Mouse (Mus musculus): ENCODE measurements around the gene Zranb3. TPM values are rescaled to one million over a fixed set of nuclear protein-coding genes. Genes with fewer than 3 reads are reported as not detected.
"Not testable (repeated sequence)": the region's sequence is repeated elsewhere in the genome, so short reads cannot be mapped to it uniquely, and the experiment has no call there.

Gene Zranb3
- polyA plus RNA-seq, 1 experiment from 2014 or later, result 14.0 TPM

DNA sequence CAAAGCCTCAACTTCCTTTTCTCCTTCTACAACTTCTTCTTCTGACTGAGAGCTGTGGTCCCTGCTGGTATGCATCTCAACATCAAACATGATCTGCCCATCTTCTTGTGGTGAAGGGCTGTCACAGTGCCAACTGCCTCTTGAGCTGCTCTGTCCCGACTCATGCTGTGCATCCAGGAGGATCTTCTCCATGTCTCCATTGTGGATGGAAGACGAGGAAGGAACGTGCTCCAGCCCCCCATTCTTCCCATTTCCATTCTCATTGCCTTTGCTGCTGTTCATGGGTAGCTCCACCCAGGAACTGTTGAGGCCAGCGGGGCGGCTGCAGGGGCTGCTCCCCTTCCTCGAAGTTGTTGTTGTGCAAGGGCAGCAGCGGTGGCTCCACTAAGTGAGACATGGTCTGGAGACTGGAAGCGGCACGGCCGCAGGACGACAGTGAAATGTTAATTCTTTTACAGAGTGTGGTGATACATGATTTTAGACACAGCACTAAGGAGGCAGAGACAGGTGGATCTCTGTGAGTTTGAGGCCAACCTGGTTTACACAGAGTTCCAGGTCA lies 96.7 kb downstream of the Zranb3 start:
- H3K9ac ChIP-seq (ENCODE audit: low read length); H3K9me3 ChIP-seq (ENCODE audit: control insufficient read depth, low read length); ATAC-seq (ENCODE audit: low FRiP score); H3K4me3 ChIP-seq (ENCODE audit: low read depth, low read length); DNase-seq (ENCODE audit: low spot score, missing footprints); H3K27ac ChIP-seq (ENCODE audit: low read depth, low read length); H3K27me3 ChIP-seq (ENCODE audit: control insufficient read depth, insufficient read depth, low read length); H3K36me3 ChIP-seq (ENCODE audit: control insufficient read depth, insufficient read depth, low read length); H3K4me2 ChIP-seq; H3K4me1 ChIP-seq (ENCODE audit: control insufficient read depth, insufficient read depth, low read length): not testable (repeated sequence)
- 90% methylated on average over 11 of the region's 11 CpGs for WGBS

DNA sequence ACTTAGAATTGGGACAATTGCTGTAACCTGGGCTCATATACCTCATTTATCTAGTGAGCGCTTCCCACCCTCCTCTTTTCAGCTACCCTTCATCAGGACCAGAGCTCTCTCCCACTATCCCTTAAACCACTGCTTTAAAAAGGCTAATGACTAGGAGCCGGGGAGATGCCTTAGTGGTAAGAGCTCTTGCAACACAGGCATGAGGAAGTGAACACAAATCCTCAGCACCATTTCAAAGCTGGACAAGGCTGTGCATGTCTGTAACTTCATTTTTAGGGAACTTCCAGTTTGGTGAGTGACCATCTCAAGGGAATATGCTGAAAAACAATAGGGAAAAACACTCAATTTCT lies 98.5 kb downstream of the Zranb3 start:
- DNase-seq (ENCODE audit: low spot score, missing footprints) (no peak), ATAC-seq (ENCODE audit: low FRiP score) (no peak)
- Histone ChIP-seq H3K27me3 (ENCODE audit: control insufficient read depth, insufficient read depth, low read length) (no peaks in the 10 kb centered on the region), H3K36me3 (ENCODE audit: control insufficient read depth, insufficient read depth, low read length) (no peaks in the 10 kb centered on the region), H3K9ac (ENCODE audit: low read length) (no peak overlapping the region), H3K4me2 (no peak overlapping the region), H3K27ac (ENCODE audit: low read depth, low read length) (no peak overlapping the region), H3K4me3 (ENCODE audit: low read depth, low read length) (no peak overlapping the region), H3K4me1 (ENCODE audit: control insufficient read depth, insufficient read depth, low read length) (no peaks in the 10 kb centered on the region), H3K9me3 (ENCODE audit: control insufficient read depth, low read length) (no peaks in the 10 kb centered on the region)
- 94% methylated on average over 2 of the region's 2 CpGs for WGBS

DNA sequence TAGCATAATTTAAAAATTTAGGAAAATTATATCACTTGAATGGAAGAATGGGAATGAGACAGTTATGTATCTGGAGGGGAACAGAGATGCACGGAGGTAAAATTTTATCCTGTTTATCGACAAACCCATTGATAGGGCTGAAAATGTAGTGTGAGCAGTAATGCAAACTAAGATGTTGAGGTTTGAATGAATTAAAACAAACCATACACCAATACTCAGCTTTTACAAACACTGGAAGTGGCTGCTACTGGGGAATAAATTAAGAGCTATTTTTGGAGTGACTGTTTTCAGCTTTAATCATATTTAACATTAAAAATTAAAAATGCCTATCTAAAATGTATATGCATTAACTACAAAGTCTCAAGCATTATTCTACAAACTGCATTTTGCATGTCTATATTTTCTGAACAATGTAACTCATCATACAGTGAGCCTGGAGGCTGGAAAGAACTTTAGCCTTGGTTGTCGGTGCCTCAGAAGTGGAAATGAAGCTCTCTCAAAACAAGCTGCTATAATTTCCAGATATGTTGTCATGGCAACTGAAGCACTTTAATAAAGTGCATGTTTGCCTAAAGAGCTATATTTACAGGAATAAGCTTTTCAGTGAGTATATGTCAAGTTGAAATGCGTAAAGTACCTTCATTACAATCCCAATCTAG lies 99.0 kb downstream of the Zranb3 start:
- no peak overlapping the region for H3K27ac ChIP-seq (ENCODE audit: low read depth, low read length)

DNA sequence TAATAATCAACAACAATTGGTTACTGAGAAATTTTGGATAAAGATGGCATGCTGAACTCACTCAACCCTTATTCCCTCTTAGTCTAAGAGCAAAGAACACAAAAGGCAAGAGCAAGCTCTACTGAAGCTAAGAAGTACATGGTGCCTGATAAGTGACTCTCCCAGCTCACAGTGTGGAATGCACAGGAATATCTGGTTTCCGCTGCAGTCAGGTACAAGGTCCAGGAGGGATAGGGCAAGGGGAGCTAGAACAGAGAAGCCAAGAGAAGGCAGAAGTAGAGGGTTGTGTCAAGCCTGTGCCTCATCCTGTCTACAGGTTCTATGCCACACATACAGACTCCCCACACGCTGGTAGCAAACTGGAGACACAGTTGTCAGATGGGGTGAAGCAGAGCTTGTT lies 100.7 kb downstream of the Zranb3 start:
- Histone ChIP-seq H3K4me3 (ENCODE audit: low read depth, low read length) (no peak overlapping the region), H3K9me3 (ENCODE audit: control insufficient read depth, low read length) (no peaks in the 10 kb centered on the region), H3K9ac (ENCODE audit: low read length) (no peak overlapping the region), H3K36me3 (ENCODE audit: control insufficient read depth, insufficient read depth, low read length) (no peaks in the 10 kb centered on the region), H3K4me2 (no peak overlapping the region), H3K27ac (ENCODE audit: low read depth, low read length) (no peak overlapping the region), H3K27me3 (ENCODE audit: control insufficient read depth, insufficient read depth, low read length) (no peaks in the 10 kb centered on the region), H3K4me1 (ENCODE audit: control insufficient read depth, insufficient read depth, low read length) (no peaks in the 10 kb centered on the region)
- WGBS, result 89% methylated on average over 2 of the region's 2 CpGs
- DNase-seq (ENCODE audit: low spot score, missing footprints) (no peak), ATAC-seq (ENCODE audit: low FRiP score) (no peak)

More for the DNA sequence above, 99.0 kb downstream of the Zranb3 start:
- Histone ChIP-seq H3K9ac (ENCODE audit: low read length) (no peak overlapping the region), H3K27me3 (ENCODE audit: control insufficient read depth, insufficient read depth, low read length) (no peaks in the 10 kb centered on the region), H3K4me2 (no peak overlapping the region), H3K36me3 (ENCODE audit: control insufficient read depth, insufficient read depth, low read length) (no peaks in the 10 kb centered on the region), H3K4me3 (ENCODE audit: low read depth, low read length) (no peak overlapping the region), H3K4me1 (ENCODE audit: control insufficient read depth, insufficient read depth, low read length) (no peaks in the 10 kb centered on the region), H3K9me3 (ENCODE audit: control insufficient read depth, low read length) (no peaks in the 10 kb centered on the region)
- no peak for ATAC-seq (ENCODE audit: low FRiP score)
- no peak for DNase-seq (ENCODE audit: low spot score, missing footprints)
- WGBS, result 94% methylated on average over 4 of the region's 4 CpGs

DNA sequence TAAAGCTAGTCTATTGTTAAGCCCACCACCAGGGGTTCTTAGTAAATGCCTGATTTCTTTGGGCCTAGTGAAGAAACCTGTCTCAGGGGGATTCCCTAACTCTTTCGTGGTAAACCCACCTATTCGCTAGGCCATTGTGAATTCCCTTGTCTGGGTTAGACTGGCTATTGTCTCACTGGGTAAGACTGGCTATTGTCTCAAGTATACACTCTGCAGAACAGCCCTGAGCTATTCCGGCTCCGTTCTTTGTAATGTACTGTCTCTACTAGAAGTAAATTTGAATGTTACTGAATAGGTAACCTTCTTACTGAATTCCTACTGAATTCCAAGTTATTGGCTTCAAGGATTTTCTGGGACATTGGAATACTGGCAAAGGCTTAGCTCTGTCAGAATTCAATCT lies 101.9 kb downstream of the Zranb3 start:
- ATAC-seq (ENCODE audit: low FRiP score); H3K27me3 ChIP-seq (ENCODE audit: control insufficient read depth, insufficient read depth, low read length); H3K36me3 ChIP-seq (ENCODE audit: control insufficient read depth, insufficient read depth, low read length); DNase-seq (ENCODE audit: low spot score, missing footprints); H3K9me3 ChIP-seq (ENCODE audit: control insufficient read depth, low read length); H3K4me1 ChIP-seq (ENCODE audit: control insufficient read depth, insufficient read depth, low read length); H3K9ac ChIP-seq (ENCODE audit: low read length); H3K27ac ChIP-seq (ENCODE audit: low read depth, low read length); H3K4me2 ChIP-seq; H3K4me3 ChIP-seq (ENCODE audit: low read depth, low read length): not testable (repeated sequence)
- 87% methylated on average over 4 of the region's 4 CpGs for WGBS

DNA sequence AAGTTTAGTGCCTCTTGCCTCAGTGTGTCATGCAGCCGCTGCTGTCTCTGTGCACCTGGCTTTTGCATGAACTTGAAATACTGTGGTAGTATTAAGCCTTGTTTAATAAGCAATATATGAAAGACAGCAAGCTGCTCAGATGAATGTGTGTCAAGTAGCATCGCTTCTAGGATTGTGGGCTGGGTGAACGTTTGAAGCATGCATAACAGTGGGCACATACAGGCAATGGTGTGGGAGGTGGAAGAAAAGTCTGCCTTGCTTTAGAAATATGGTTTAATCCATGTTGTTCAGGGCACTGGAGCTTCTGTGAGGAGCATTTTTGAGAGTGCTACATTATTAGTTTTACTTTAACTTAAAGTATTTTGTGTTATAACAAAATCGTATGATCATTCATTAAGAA lies 109.0 kb downstream of the Zranb3 start:
- ATAC-seq (ENCODE audit: low FRiP score), result no peak
- Histone ChIP-seq H3K4me1 (ENCODE audit: control insufficient read depth, insufficient read depth, low read length) (no peaks in the 10 kb centered on the region), H3K9ac (ENCODE audit: low read length) (no peak overlapping the region), H3K9me3 (ENCODE audit: control insufficient read depth, low read length) (no peaks in the 10 kb centered on the region), H3K27ac (ENCODE audit: low read depth, low read length) (no peak overlapping the region), H3K4me2 (no peak overlapping the region), H3K4me3 (ENCODE audit: low read depth, low read length) (no peak overlapping the region), H3K27me3 (ENCODE audit: control insufficient read depth, insufficient read depth, low read length) (no peaks in the 10 kb centered on the region), H3K36me3 (ENCODE audit: control insufficient read depth, insufficient read depth, low read length) (no peaks in the 10 kb centered on the region; the same call in 1 of the 2 replicates)
- peak; percentile 4 for DNase-seq (ENCODE audit: low spot score, missing footprints)
- 96% methylated on average over 4 of the region's 4 CpGs for WGBS

DNA sequence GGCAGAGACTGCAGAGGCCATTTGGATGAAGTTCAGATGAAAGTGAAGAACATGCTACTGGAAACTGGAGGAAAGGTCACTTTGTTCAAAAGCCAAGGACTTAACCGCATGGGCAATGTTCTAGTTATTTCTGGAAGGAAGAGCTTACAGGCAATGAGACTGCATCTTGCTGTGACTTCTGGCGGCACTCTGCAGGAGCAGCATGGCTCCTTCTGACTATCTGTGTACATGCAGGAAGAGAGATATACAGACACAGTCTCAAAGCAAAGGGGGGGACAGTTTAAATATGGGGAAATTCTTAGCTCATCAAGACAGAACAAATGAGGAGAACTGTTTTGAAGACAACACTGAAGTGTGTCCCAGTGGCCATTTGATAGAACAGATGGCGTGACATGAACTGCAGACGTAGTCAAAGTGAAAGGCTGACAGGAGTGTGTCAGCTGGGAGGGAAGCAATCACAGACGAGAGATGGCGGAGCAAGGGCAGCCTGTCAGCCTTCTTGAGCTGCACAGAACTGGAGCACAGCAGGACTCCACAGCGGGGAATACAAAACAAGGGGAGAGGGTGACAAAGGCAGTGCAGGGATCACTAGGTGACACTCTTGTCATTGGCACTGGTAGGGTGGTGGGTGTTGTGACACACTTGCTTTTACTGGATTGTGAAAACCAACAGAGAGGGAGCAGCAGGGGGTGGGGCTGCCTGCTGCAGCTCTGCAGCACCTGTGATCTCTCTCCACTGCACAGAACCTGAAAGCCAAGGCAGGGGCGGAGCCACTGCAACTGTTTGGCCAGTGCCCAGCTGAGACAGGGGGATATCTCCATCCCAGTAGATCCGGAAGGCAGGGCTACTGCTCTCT lies 112.7 kb downstream of the Zranb3 start:
- H3K4me3 ChIP-seq (ENCODE audit: low read depth, low read length), result no peak overlapping the region
- no peaks in the 10 kb centered on the region for H3K36me3 ChIP-seq (ENCODE audit: control insufficient read depth, insufficient read depth, low read length)
- no peak overlapping the region for H3K4me2 ChIP-seq
- no peaks in the 10 kb centered on the region for H3K9me3 ChIP-seq (ENCODE audit: control insufficient read depth, low read length)
- ATAC-seq (ENCODE audit: low FRiP score) (peak; percentile 57), DNase-seq (ENCODE audit: low spot score, missing footprints) (peak; percentile 80)
- 47% methylated on average over 9 of the region's 9 CpGs for WGBS
- H3K9ac ChIP-seq (ENCODE audit: low read length), result no peak overlapping the region
- H3K4me1 ChIP-seq (ENCODE audit: control insufficient read depth, insufficient read depth, low read length), result no peaks in the 10 kb centered on the region
- H3K27ac ChIP-seq (ENCODE audit: low read depth, low read length), result no peak overlapping the region
- no peaks in the 10 kb centered on the region for H3K27me3 ChIP-seq (ENCODE audit: control insufficient read depth, insufficient read depth, low read length)

DNA sequence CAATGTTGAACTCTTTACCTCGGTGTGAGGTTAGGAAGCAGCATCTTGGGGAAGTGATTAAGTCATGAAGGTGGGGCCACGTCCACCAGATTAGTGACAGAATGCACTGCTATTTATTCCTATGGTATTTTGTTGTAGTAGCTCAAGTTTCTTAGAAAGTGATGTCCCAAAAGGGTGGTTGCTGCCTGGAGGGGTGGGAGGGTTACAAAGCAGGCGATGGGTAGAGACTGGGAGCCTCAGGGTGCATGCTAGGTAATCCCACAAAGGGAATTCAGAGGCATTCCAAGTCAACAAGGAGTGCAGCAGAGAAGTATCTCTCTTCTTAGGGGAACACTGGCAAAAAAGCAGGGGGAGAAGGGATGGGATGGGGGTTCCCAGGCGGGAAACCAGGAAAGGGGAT lies 113.5 kb downstream of the Zranb3 start:
- H3K36me3 ChIP-seq (ENCODE audit: control insufficient read depth, insufficient read depth, low read length), result no peaks in the 10 kb centered on the region
- no peak for ATAC-seq (ENCODE audit: low FRiP score)
- H3K27me3 ChIP-seq (ENCODE audit: control insufficient read depth, insufficient read depth, low read length), result no peaks in the 10 kb centered on the region
- 71% methylated on average over 4 of the region's 4 CpGs for WGBS
- H3K4me2 ChIP-seq, result no peak overlapping the region
- no peak overlapping the region for H3K27ac ChIP-seq (ENCODE audit: low read depth, low read length)
- H3K9me3 ChIP-seq (ENCODE audit: control insufficient read depth, low read length), result no peaks in the 10 kb centered on the region
- no peak overlapping the region for H3K4me3 ChIP-seq (ENCODE audit: low read depth, low read length)
- peak; percentile 75 for DNase-seq (ENCODE audit: low spot score, missing footprints)
- H3K9ac ChIP-seq (ENCODE audit: low read length), result no peak overlapping the region
- no peaks in the 10 kb centered on the region for H3K4me1 ChIP-seq (ENCODE audit: control insufficient read depth, insufficient read depth, low read length)

DNA sequence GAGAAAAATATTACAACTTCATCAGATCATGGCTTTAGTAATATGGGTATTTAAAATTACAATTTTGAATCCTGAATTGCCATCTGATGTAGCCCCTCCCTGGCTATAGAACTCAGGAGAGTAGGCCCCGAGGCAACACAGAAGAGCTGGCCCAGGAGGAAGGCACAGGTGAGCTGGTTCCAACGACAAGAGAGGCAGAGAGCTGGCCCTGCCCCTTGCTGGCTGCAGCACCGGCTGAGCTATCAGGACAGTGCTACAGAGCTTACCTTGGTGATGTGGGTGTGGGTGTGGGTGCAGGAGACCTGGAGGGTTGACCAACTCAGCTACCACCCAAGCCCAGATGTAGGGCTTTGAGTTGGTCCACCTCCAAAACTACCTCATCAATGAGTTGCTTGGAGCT lies 114.6 kb downstream of the Zranb3 start:
- WGBS, result 85% methylated on average over 3 of the region's 3 CpGs
- Histone ChIP-seq H3K9me3 (ENCODE audit: control insufficient read depth, low read length) (no peaks in the 10 kb centered on the region), H3K36me3 (ENCODE audit: control insufficient read depth, insufficient read depth, low read length) (no peaks in the 10 kb centered on the region), H3K9ac (ENCODE audit: low read length) (no peak overlapping the region), H3K27ac (ENCODE audit: low read depth, low read length) (no peak overlapping the region), H3K4me3 (ENCODE audit: low read depth, low read length) (no peak overlapping the region), H3K4me1 (ENCODE audit: control insufficient read depth, insufficient read depth, low read length) (no peaks in the 10 kb centered on the region), H3K27me3 (ENCODE audit: control insufficient read depth, insufficient read depth, low read length) (no peaks in the 10 kb centered on the region), H3K4me2 (no peak overlapping the region)
- ATAC-seq (ENCODE audit: low FRiP score) (no peak), DNase-seq (ENCODE audit: low spot score, missing footprints) (no peak)

All from midbrain, embryonic 11.5 days (tissue).